Mouse (Mus musculus): ENCODE results near the gene Ptprd. TPM values are rescaled to one million over a fixed set of nuclear protein-coding genes. Genes with fewer than 3 reads are reported as not detected.

Ptprd gene
- total and polyA plus RNA-seq, 3 experiments = not detected

- no peak for TF ChIP-seq RCOR1 (IDR thresholded peaks at IDR 0.05; ENCODE audit: low read depth, low read length)
- TF ChIP-seq CHD2 (IDR thresholded peaks at IDR 0.05; ENCODE audit: low read length) = no peak
- TF ChIP-seq EP300 (IDR thresholded peaks at IDR 0.05; ENCODE audit: low read depth in 1 of 2, low read length in 2 of 2) = no peak
- TF ChIP-seq MXI1 (IDR thresholded peaks at IDR 0.05; ENCODE audit: low read depth, low read length) = no peak
- TF ChIP-seq CHD1 (IDR thresholded peaks at IDR 0.05; ENCODE audit: low read depth, low read length) = no peak
- TF ChIP-seq ELF1 (IDR thresholded peaks at IDR 0.05; ENCODE audit: low read depth, low read length) = no peak
- no peak for TF ChIP-seq ETS1 (IDR thresholded peaks at IDR 0.05; ENCODE audit: low read depth, low read length)
- TF ChIP-seq HCFC1 (IDR thresholded peaks at IDR 0.05; ENCODE audit: low read depth, low read length) = no peak
- TF ChIP-seq USF2 (IDR thresholded peaks at IDR 0.05; ENCODE audit: borderline replicate concordance in 1 of 2, insufficient read depth in 1 of 2, low read depth in 1 of 2, low read length in 2 of 2) = no peak
- TF ChIP-seq TAL1 (IDR thresholded peaks at IDR 0.05; ENCODE audit: low read length) = no peak
- Histone ChIP-seq H3K79me2 (ENCODE audit: control insufficient read depth, insufficient read depth, low read length, poor library complexity) (no peaks in the 10 kb centered on the region), H3K4me1 (ENCODE audit: control insufficient read depth in 1 of 2, insufficient read depth in 2 of 2, low read length in 2 of 2) (no peaks in the 10 kb centered on the region), H3K27ac (ENCODE audit: control insufficient read depth, low read depth, low read length) (no peak overlapping the region), H3K27me3 (ENCODE audit: control insufficient read depth in 1 of 2, insufficient read depth in 2 of 2, low read length in 2 of 2) (no peaks in the 10 kb centered on the region), H3K9me3 (replicated peaks; ENCODE audit: insufficient read depth, low read length) (no peaks in the 10 kb centered on the region), H3K9ac (ENCODE audit: control insufficient read depth, low read depth, low read length, poor library complexity, severe bottlenecking) (no peak overlapping the region), H3K4me3 (ENCODE audit: control insufficient read depth in 1 of 2, insufficient read depth in 1 of 2, low read depth in 2 of 2, low read length in 2 of 2) (no peak overlapping the region), H3K36me3 (ENCODE audit: control insufficient read depth in 1 of 2, insufficient read depth in 2 of 2, low read length in 2 of 2) (no peaks in the 10 kb centered on the region)
- DNase-seq (ENCODE audit: low read depth, low spot score) = no peak
Measured at GRCm38 (mm10) chr4:76616614-76617013, 1595.1 kb downstream of the Ptprd start.

GRCm38 (mm10) chr4:76608246-76608645, 1603.5 kb downstream of the Ptprd start:
- Histone ChIP-seq H3K79me2 (ENCODE audit: control insufficient read depth, insufficient read depth, low read length, poor library complexity) (no peaks in the 10 kb centered on the region), H3K4me3 (ENCODE audit: control insufficient read depth in 1 of 2, insufficient read depth in 1 of 2, low read depth in 2 of 2, low read length in 2 of 2) (no peak overlapping the region), H3K9me3 (replicated peaks; ENCODE audit: insufficient read depth, low read length) (no peaks in the 10 kb centered on the region), H3K36me3 (ENCODE audit: control insufficient read depth in 1 of 2, insufficient read depth in 2 of 2, low read length in 2 of 2) (no peaks in the 10 kb centered on the region), H3K4me1 (ENCODE audit: control insufficient read depth in 1 of 2, insufficient read depth in 2 of 2, low read length in 2 of 2) (no peaks in the 10 kb centered on the region), H3K9ac (ENCODE audit: control insufficient read depth, low read depth, low read length, poor library complexity, severe bottlenecking) (no peak overlapping the region), H3K27ac (ENCODE audit: control insufficient read depth, low read depth, low read length) (no peak overlapping the region), H3K27me3 (ENCODE audit: control insufficient read depth in 1 of 2, insufficient read depth in 2 of 2, low read length in 2 of 2) (no peaks in the 10 kb centered on the region)
- no peak for DNase-seq (ENCODE audit: low read depth, low spot score)
- no peak for TF ChIP-seq USF2 (IDR thresholded peaks at IDR 0.05; ENCODE audit: borderline replicate concordance in 1 of 2, insufficient read depth in 1 of 2, low read depth in 1 of 2, low read length in 2 of 2)
- TF ChIP-seq RCOR1 (IDR thresholded peaks at IDR 0.05; ENCODE audit: low read depth, low read length) = no peak

GRCm38 (mm10) chr4:76606808-76607207, 1605.0 kb downstream of the Ptprd start:
- Histone ChIP-seq H3K27me3 (ENCODE audit: control insufficient read depth in 1 of 2, insufficient read depth in 2 of 2, low read length in 2 of 2) (no peaks in the 10 kb centered on the region), H3K4me3 (ENCODE audit: control insufficient read depth in 1 of 2, insufficient read depth in 1 of 2, low read depth in 2 of 2, low read length in 2 of 2) (no peak overlapping the region), H3K9ac (ENCODE audit: control insufficient read depth, low read depth, low read length, poor library complexity, severe bottlenecking) (no peak overlapping the region), H3K9me3 (replicated peaks; ENCODE audit: insufficient read depth, low read length) (no peaks in the 10 kb centered on the region), H3K36me3 (ENCODE audit: control insufficient read depth in 1 of 2, insufficient read depth in 2 of 2, low read length in 2 of 2) (no peaks in the 10 kb centered on the region), H3K4me1 (ENCODE audit: control insufficient read depth in 1 of 2, insufficient read depth in 2 of 2, low read length in 2 of 2) (no peaks in the 10 kb centered on the region), H3K79me2 (ENCODE audit: control insufficient read depth, insufficient read depth, low read length, poor library complexity) (no peaks in the 10 kb centered on the region), H3K27ac (ENCODE audit: control insufficient read depth, low read depth, low read length) (no peak overlapping the region)
- no peak for DNase-seq (ENCODE audit: low read depth, low spot score)
- no peak for TF ChIP-seq GATA1 (IDR thresholded peaks at IDR 0.05; ENCODE audit: low read depth, low read length)
- TF ChIP-seq MYB (IDR thresholded peaks at IDR 0.05; ENCODE audit: low read depth, low read length) = no peak
- no peak for TF ChIP-seq USF2 (IDR thresholded peaks at IDR 0.05; ENCODE audit: borderline replicate concordance in 1 of 2, insufficient read depth in 1 of 2, low read depth in 1 of 2, low read length in 2 of 2)
- no peak for TF ChIP-seq ZC3H11A (IDR thresholded peaks at IDR 0.05; ENCODE audit: low read depth, low read length)
- no peak for TF ChIP-seq USF1 (IDR thresholded peaks at IDR 0.05; ENCODE audit: low read depth, low read length)
- TF ChIP-seq RAD21 (IDR thresholded peaks at IDR 0.05; ENCODE audit: low read depth, low read length) = no peak
- no peak for TF ChIP-seq ZNF384 (IDR thresholded peaks at IDR 0.05; ENCODE audit: low read depth, low read length)
- TF ChIP-seq MXI1 (IDR thresholded peaks at IDR 0.05; ENCODE audit: low read depth, low read length) = no peak
- no peak for TF ChIP-seq RCOR1 (IDR thresholded peaks at IDR 0.05; ENCODE audit: low read depth, low read length)
- TF ChIP-seq HCFC1 (IDR thresholded peaks at IDR 0.05; ENCODE audit: low read depth, low read length) = no peak
- TF ChIP-seq E2F4 (IDR thresholded peaks at IDR 0.05; ENCODE audit: borderline replicate concordance, low read depth, low read length) = no peak
- no peak for TF ChIP-seq POLR2AphosphoS5 (IDR thresholded peaks at IDR 0.05; ENCODE audit: borderline replicate concordance, low read depth, low read length)
- TF ChIP-seq ZKSCAN1 (IDR thresholded peaks at IDR 0.05; ENCODE audit: low read depth, low read length) = no peak
- no peak for TF ChIP-seq MEF2A (IDR thresholded peaks at IDR 0.05; ENCODE audit: extremely low read depth, insufficient replicate concordance, low read depth, low read length, poor library complexity, severe bottlenecking)
- TF ChIP-seq BHLHE40 (IDR thresholded peaks at IDR 0.05; ENCODE audit: borderline replicate concordance, low read depth, low read length) = no peak
- no peak for TF ChIP-seq TBP (IDR thresholded peaks at IDR 0.05; ENCODE audit: low read depth, low read length)
- no peak for TF ChIP-seq NRF1 (IDR thresholded peaks at IDR 0.05; ENCODE audit: insufficient read depth, low read depth, low read length, poor library complexity, severe bottlenecking)
- no peak for TF ChIP-seq EP300 (IDR thresholded peaks at IDR 0.05; ENCODE audit: low read depth in 1 of 2, low read length in 2 of 2)
- TF ChIP-seq POLR2AphosphoS2 (IDR thresholded peaks at IDR 0.05; ENCODE audit: low read length) = no peak

Measured in MEL (cell line).